Mouse (Mus musculus) lung, adult 2 months (tissue): ENCODE measurements around the gene Arhgap31. TPM values are rescaled to one million over a fixed set of nuclear protein-coding genes. Genes with fewer than 3 reads are reported as not detected.
A peak's percentile ranks its signal among the peaks of the same experiment; 100 is the strongest.

Experiments used
- DNase-seq: peaks from one replicate; pipeline ENCODE4 v3.0.0; 2022
- H3K4me1 ChIP-seq: fragments of 200-500 bp; 2 replicates; pipeline ENCODE4 v1.6.1; 2011; ENCODE audit warnings: low read length; ENCODE audit not compliant: control insufficient read depth, insufficient read depth
- H3K4me3 ChIP-seq: fragments of 200-500 bp; replicated peaks from 2 replicates; pipeline ENCODE3; 2011; ENCODE audit warnings: low read depth, mild to moderate bottlenecking, control low read depth, low read length; ENCODE audit errors: extremely low read depth
- CTCF ChIP-seq: fragments of 200-500 bp; IDR thresholded peaks from 2 replicates; pipeline ENCODE4 v1.5.1; 2011; ENCODE audit warnings: mild to moderate bottlenecking, low read length, control low read depth; ENCODE audit not compliant: insufficient read depth
- POLR2A ChIP-seq: fragments of 200-500 bp; IDR thresholded peaks from 2 replicates; pipeline ENCODE4 v1.6.1; 2011; ENCODE audit warnings: low read depth, mild to moderate bottlenecking, control low read depth, low read length, borderline replicate concordance; ENCODE audit errors: extremely low read depth
- WGBS: fragments of 180-500 bp; shearing (Covaris S2); methylation state at CpG from one replicate; pipeline ENCODE4 v1.1.7; 2018; 5-methylcytosine and 5-hydroxymethylcytosine counted together
- polyA plus RNA-seq: library from polyadenylated mRNA; depleted of rRNA; stranded (reverse); fragments of >200 nt; gene quantifications from 2 replicates; pipeline ENCODE4 v1.2.3, GENCODE M21; 2012; rRNA removed

Gene Arhgap31
- polyA plus RNA-seq, 1 experiment = 46.8 TPM

DNA sequence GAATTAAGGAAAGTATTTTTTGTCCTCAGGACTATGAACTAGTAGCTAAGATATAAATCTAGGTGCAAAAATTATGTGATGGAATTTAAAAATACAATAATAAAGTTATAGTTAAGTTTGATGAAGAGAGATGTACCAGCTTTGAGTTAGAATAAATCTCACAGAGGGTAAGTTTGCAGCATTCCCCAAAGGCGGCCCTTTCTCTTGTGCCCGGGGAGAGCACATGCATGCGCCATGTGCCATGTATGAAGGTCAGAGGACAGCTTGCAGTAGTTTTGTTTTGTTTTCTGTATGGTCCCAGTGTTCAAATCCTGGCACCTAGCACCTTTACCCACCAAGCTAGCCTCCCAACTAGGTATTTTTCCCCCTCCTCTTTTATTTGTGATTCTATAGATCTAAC, 141.6 kb downstream of the Arhgap31 start:
- TF ChIP-seq POLR2A = no peak
- TF ChIP-seq CTCF = no peak
- no peak overlapping the region for H3K4me3 ChIP-seq
- WGBS = 87% methylated on average over 3 of the region's 3 CpGs
- no peak for DNase-seq
- no peaks in the 10 kb centered on the region for H3K4me1 ChIP-seq

GRCm38 (mm10) chr16:38568192-38568591, 144.9 kb downstream of the Arhgap31 start:
- no peaks in the 10 kb centered on the region for H3K4me1 ChIP-seq
- DNase-seq = no peak
- TF ChIP-seq POLR2A (no peak), CTCF (no peak)
- no peak overlapping the region for H3K4me3 ChIP-seq
- WGBS = 96% methylated on average over 5 of the region's 5 CpGs

DNA sequence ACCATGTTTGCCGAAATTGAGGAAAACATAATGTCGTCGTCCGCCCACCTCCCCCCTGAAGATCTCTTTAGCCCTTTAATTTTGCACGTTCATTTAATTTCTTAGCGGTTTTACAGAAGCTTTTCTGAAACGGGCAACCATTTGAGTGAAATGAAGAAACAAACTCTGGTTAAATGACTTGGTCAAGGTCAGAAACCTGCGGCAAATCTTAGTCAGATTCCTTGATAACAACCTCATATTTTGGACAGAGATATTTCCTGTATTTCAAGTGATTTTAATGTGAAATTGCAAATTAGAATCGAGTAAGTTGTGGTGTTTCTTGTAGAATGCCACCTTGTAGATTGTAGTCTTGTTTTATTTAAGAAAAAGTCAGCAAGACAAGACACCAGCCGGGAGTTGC, 149.6 kb downstream of the Arhgap31 start:
- Histone ChIP-seq H3K4me3 (no peak overlapping the region), H3K4me1 (no peaks in the 10 kb centered on the region; the same call in 1 of the 2 replicates)
- no peak for DNase-seq
- no peak for TF ChIP-seq POLR2A
- no peak for TF ChIP-seq CTCF
- 17% methylated on average over 10 of the region's 10 CpGs for WGBS

DNA sequence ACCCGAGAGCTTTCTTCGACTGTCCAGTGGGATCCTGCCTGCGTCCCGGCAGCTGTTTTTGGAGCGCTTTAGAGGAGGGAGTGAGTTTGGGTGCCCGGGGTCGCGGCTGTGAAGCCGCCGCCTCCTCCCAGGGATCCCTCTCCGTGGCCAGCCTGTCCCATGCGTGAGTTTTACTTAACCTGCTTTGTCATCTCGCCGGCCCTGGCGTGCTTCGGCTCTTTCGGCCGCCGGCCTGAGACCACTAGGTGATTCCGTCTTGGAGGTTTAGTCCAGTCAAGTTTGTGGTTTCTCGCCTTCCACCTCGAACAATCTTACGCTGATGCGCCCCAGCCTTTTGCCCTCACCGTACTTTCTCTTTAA, 150.1 kb downstream of the Arhgap31 start:
- Histone ChIP-seq H3K4me1 (no peaks in the 10 kb centered on the region; the same call in 1 of the 2 replicates), H3K4me3 (peak overlapping the region; percentile 100)
- TF ChIP-seq CTCF (no peak), POLR2A (no peak)
- DNase-seq = no peak
- WGBS = under 1% methylated on average over 25 of the region's 25 CpGs

DNA sequence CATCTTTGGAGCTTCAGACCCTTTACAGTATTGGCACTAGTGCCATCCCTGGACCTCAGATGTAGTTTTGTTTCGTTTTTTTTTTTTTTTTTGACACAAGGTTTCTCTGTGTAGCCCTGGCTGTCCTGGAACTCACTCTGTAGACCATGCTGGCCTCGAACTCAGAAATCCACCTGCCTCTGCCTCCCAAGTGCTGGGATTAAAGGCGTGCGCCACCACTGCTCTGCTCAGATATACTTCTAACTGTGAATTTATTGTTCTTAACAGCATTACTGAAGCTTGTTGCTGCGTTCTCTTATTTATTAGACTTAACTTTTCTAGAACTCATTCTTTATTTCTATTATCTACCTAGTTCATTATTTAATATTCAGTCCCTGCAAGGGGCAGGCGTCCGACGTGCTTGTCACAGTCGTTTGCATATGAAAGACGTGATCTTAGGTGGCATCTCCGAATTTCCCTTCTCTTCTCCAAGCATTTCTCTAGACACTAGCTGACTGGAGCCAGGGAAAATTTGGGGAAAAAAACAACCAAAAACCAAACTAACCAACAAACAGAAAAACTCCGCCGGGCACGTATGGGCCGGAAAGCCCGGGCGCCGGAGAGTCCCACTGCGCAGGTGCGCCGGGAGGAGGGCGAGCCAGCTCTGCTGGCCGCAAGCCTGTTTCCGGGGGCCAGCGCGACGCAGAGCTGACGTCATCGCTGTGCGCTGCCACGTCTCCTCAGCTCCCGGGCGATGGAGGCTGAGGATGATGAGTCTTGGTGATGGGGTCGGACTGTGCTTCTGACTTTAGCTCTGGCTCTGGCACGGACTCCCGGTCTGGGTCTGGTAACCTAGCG, 150.7 kb downstream of the Arhgap31 start:
- Histone ChIP-seq H3K4me3 (peak overlapping the region; percentile 100), H3K4me1 (no peaks in the 10 kb centered on the region; the same call in 1 of the 2 replicates)
- TF ChIP-seq POLR2A (peak; percentile 98; the same call in 1 of the 2 replicates), CTCF (no peak)
- peak; percentile 95 for DNase-seq
- WGBS = 6% methylated on average over 37 of the region's 37 CpGs

- TF ChIP-seq CTCF = no peak
- TF ChIP-seq POLR2A = no peak
- Histone ChIP-seq H3K4me1 (no peaks in the 10 kb centered on the region; the same call in 1 of the 2 replicates), H3K4me3 (no peak within 1 kb of the TSS)
- no peak for DNase-seq
- 86% methylated on average over 3 of the region's 3 CpGs for WGBS
Observed at GRCm38 (mm10) chr16:38558221-38558748, 154.8 kb downstream of the Arhgap31 start, which contains the start of gene Tmem39a. TSS of gene Tmem39a (plus strand) at chr16:38558698.

- TF ChIP-seq CTCF = no peak
- TF ChIP-seq POLR2A = no peak
- H3K4me3 ChIP-seq = no peak overlapping the region
- 78% methylated on average over 3 of the region's 3 CpGs for WGBS
- DNase-seq = no peak
- no peaks in the 10 kb centered on the region for H3K4me1 ChIP-seq
Observed at GRCm38 (mm10) chr16:38555988-38556387, 157.1 kb downstream of the Arhgap31 start.

GRCm38 (mm10) chr16:38549479-38550396, 163.3 kb downstream of the Arhgap31 start, which contains the start of gene Poglut1:
TSS of gene Poglut1 (minus strand) at chr16:38550258.
- Histone ChIP-seq H3K4me1 (peaks cover 7% of the 10 kb centered on the region; the same call in 1 of the 2 replicates), H3K4me3 (peak within 1 kb of the TSS; percentile 82)
- TF ChIP-seq POLR2A (peak; percentile 69; the same call in 1 of the 2 replicates), CTCF (no peak)
- peak; percentile 77 for DNase-seq
- WGBS = 2% methylated on average over 54 of the region's 54 CpGs

Other genes starting within 250 kb of the Arhgap31 start
- gene Timmdc1, start 190.6 kb downstream of the Arhgap31 start, polyA plus RNA-seq = 10.0 and 12.9 TPM in 2 replicates
- gene Poglut1, start 163.0 kb downstream of the Arhgap31 start, polyA plus RNA-seq = 17.5 and 27.8 TPM in 2 replicates
- 50.1 and 73.2 TPM in 2 replicates for gene Tmem39a, start 154.6 kb downstream of the Arhgap31 start, polyA plus RNA-seq
- 18.0 and 21.4 TPM in 2 replicates for gene B4galt4, start 29.0 kb upstream of the Arhgap31 start, polyA plus RNA-seq
- 36.4 and 68.1 TPM in 2 replicates for gene Upk1b, start 87.1 kb upstream of the Arhgap31 start, polyA plus RNA-seq
- gene 4930435E12Rik, start 115.5 kb upstream of the Arhgap31 start, polyA plus RNA-seq = not detected in 2 replicates
- gene Igsf11, start 179.4 kb upstream of the Arhgap31 start, polyA plus RNA-seq = 0.75 and 1.3 TPM in 2 replicates